Mouse (Mus musculus): ENCODE data around the gene Kdm4a.

GRCm38 (mm10) chr4:118172461-118172860 is 7.4 kb downstream of the Kdm4a start:
- TF ChIP-seq CTCF (IDR thresholded peaks at IDR 0.05; ENCODE audit: insufficient read depth, low read depth, low read length) (no peak), POLR2A (IDR thresholded peaks at IDR 0.05; ENCODE audit: insufficient read depth, low read depth, low read length) (no peak)
